Mouse (Mus musculus): ENCODE results near the gene Robo1.

Robo1 gene

GRCm38 (mm10) chr16:72737154-72737553 lies 429.0 kb downstream of the Robo1 start:
- no peak for DNase-seq (ENCODE audit: low spot score)

GRCm38 (mm10) chr16:72740218-72740617 lies 432.1 kb downstream of the Robo1 start:
- DNase-seq (ENCODE audit: low spot score), result no peak

GRCm38 (mm10) chr16:72747696-72748095 lies 439.6 kb downstream of the Robo1 start:
- DNase-seq (ENCODE audit: low spot score), result no peak

- no peak for DNase-seq (ENCODE audit: low spot score)
These were observed 457.2 kb downstream of the Robo1 start for GRCm38 (mm10) chr16:72765128-72765913.

GRCm38 (mm10) chr16:72769214-72769834 lies 461.2 kb downstream of the Robo1 start:
- DNase-seq (ENCODE audit: low spot score), result no peak

GRCm38 (mm10) chr16:72772348-72772747 lies 464.2 kb downstream of the Robo1 start:
- no peak for DNase-seq (ENCODE audit: low spot score)

- no peak for DNase-seq (ENCODE audit: low spot score)
These were observed 464.9 kb downstream of the Robo1 start for GRCm38 (mm10) chr16:72773034-72773433.

GRCm38 (mm10) chr16:72778520-72778919 lies 470.4 kb downstream of the Robo1 start:
- no peak for DNase-seq (ENCODE audit: low spot score)

- DNase-seq (ENCODE audit: low spot score), result no peak
These were observed 474.1 kb downstream of the Robo1 start for GRCm38 (mm10) chr16:72782171-72782570.

GRCm38 (mm10) chr16:72786079-72786478 lies 478.0 kb downstream of the Robo1 start:
- no peak for DNase-seq (ENCODE audit: low spot score)

- no peak for DNase-seq (ENCODE audit: low spot score)
These were observed 478.5 kb downstream of the Robo1 start for GRCm38 (mm10) chr16:72786636-72787035.

- DNase-seq (ENCODE audit: low spot score), result no peak
These were observed 479.9 kb downstream of the Robo1 start for GRCm38 (mm10) chr16:72788017-72788416.

GRCm38 (mm10) chr16:72791181-72791705 lies 483.1 kb downstream of the Robo1 start:
- DNase-seq (ENCODE audit: low spot score), result no peak

GRCm38 (mm10) chr16:72794692-72795378 lies 486.7 kb downstream of the Robo1 start:
- DNase-seq (ENCODE audit: low spot score), result no peak

GRCm38 (mm10) chr16:72795379-72795712 lies 487.2 kb downstream of the Robo1 start:
- no peak for DNase-seq (ENCODE audit: low spot score)

- no peak for DNase-seq (ENCODE audit: low spot score)
These were observed 490.4 kb downstream of the Robo1 start for GRCm38 (mm10) chr16:72798405-72798949.

GRCm38 (mm10) chr16:72800121-72800749 lies 492.1 kb downstream of the Robo1 start:
- DNase-seq (ENCODE audit: low spot score), result no peak

- DNase-seq (ENCODE audit: low spot score), result no peak
These were observed 492.7 kb downstream of the Robo1 start for GRCm38 (mm10) chr16:72800788-72801187.

- no peak for DNase-seq (ENCODE audit: low spot score)
These were observed 500.2 kb downstream of the Robo1 start for GRCm38 (mm10) chr16:72808351-72808750.

- DNase-seq (ENCODE audit: low spot score), result no peak
These were observed 502.8 kb downstream of the Robo1 start for GRCm38 (mm10) chr16:72810942-72811341.

- DNase-seq (ENCODE audit: low spot score), result no peak
These were observed 503.4 kb downstream of the Robo1 start for GRCm38 (mm10) chr16:72811494-72811893.

- no peak for DNase-seq (ENCODE audit: low spot score)
These were observed 503.8 kb downstream of the Robo1 start for GRCm38 (mm10) chr16:72811908-72812307.

Measured in spleen, adult 12 weeks (tissue).